Mouse (Mus musculus) cerebellum, postnatal 4 days (tissue): ENCODE measurements at regions not wholly inside any gene's neighbourhood (a gene's known extent, or its start where the extent isn't known, plus 50 kb on each side); places are given as distances from the start of the nearest gene placed in this dataset.

Experiments
- DNase-seq, 2 experiments: peaks; one replicate each; pipeline ENCODE4 v3.0.0; 2022; ENCODE audit warnings: low spot score in 2 of 2, mixed read lengths in 1 of 2

DNA sequence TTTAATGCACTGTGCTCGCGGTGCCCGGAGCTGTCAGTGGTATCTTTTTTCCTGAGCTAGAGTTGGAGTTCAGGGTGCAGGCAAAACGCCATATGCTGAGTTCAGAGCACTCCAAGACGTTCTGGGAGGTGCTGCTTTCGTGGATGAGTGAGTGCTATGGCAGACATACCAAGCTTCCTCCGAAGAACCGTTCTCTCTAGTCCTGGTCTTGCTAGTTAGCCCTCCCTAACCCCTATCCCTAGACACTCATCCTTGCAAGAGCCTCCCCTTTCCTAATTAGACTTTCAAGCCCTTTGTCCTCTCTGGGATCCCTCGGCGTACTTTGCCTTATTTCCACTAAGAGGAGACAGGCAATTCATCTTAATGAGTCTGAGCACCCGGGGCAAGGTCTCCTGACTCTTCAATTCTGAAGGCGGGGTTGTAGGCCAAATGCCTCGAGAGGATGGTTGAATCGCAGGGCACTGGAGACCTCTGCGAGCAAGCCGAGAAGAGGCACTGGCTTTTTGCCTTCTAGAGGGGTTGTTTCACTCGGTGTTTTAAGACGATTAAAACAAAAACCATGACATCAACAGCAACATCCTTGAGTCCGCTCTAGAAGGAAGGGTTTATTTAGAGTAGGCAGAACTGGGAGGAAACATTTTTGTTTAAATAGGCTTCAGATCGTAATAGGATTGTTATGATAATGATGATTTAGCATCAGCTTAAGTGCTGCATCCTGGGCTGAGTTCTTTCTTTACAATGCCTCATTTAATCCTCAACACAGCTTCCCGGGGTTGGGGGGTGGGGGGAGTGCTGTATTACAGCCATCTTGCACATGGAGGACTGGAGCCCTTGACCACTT lies 243.6 kb downstream of the Ndfip2 start:
- DNase-seq, result no peak

DNA sequence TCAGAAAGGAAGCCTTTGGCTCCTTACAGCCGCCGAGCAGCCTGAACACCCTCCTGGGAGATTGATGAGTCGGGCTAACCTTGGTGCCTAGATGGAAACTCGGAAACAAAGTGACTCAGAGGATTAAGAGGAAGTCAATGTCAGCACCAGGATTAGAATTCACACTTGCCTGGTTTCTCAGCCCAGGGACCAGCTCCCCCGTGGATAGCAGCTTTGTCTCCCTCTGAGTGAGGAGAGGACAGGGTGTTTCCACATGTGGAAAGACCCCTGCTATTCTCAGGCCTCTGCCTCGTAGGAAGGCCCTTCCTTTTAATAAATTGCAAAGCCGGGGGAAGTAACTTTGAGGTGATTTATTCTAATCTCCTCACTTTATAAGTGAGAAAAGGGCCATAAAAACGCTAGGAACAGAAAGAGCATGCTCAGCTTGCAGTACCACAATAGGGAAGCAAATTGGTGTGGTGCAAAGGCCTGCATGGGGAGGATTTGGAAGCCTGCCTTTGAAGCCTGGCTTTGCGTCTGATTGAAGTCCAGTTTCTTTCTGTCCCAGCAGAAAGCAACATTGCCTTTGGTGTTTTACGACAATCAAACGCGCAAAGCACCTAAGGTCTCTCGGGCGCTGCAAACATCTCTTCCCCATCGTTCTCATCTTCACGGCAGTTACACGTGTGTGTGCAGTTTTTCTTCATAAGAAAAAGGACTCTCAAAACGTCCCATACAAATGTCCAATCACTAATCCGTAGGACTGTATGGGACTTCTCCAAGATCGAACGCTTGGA lies 242.8 kb downstream of the Ndfip2 start:
- peak in 1 of 2 experiments; percentile 21 for DNase-seq

- DNase-seq, result peak in 1 of 2 experiments; percentile 34
Measured at GRCm38 (mm10) chr14:105499319-105499895, 241.0 kb downstream of the Ndfip2 start.

DNA sequence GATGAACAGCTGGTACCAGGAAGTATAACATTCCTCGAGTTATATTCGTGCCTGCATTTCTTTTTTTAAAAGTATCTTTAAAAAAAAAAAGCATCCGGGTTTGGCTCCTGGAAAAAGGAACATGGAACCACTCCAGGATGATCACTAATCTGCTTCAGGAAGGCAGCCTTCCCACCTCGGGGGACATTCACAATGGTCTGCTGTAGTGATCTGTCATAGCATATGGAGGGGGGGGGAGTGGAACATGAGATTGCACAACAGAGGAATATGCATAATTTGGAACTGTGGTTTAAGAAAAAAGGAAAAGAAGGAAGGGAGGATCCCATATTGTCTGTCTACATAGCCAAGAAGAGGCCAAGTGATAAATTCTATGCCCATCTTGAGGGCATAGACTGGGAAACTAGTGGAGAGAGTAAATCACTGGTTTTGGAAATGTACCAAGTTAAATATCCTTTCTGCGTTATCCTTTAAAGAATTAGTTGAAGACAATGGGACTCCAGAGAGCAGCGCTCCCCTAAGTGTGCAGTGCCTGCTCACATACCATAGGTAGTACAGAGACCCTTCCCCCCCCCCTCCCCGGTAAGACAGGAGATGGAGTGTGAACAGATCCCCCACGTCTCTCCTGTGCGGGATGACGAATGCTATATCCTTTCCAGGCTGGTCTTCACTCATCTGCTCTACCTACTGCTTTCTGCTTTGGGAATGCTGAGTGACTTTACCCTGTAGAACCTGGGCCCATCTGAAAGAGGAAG lies 240.0 kb downstream of the Ndfip2 start:
- no peak for DNase-seq

- DNase-seq, result no peak
Measured at GRCm38 (mm10) chr14:105495161-105495560, 236.8 kb downstream of the Ndfip2 start.

- no peak for DNase-seq
Measured at GRCm38 (mm10) chr14:105494415-105494814, 236.0 kb downstream of the Ndfip2 start.

DNA sequence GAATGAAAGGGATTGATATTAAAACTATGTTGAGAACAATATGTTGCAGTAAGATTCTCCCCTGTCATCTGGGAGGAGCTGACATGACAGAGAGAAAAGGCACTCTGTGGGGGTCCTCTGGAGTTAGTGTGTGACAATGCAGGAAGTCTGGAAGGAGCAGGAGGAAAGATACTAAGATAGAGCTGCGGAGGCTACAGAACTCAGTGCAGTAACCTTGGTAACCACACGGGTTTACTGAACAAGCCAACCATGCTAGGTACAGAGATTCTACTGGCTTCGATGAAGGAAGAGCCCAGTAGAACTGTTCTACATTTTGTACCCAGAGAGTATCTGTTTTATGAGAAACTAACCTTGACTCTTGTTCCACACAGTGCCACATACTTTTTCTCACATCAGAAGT lies 231.8 kb downstream of the Ndfip2 start:
- DNase-seq, result no peak

GRCm38 (mm10) chr14:105483352-105484083 lies 225.1 kb downstream of the Ndfip2 start:
- DNase-seq, result peak in 1 of 2 experiments; percentile 63

DNA sequence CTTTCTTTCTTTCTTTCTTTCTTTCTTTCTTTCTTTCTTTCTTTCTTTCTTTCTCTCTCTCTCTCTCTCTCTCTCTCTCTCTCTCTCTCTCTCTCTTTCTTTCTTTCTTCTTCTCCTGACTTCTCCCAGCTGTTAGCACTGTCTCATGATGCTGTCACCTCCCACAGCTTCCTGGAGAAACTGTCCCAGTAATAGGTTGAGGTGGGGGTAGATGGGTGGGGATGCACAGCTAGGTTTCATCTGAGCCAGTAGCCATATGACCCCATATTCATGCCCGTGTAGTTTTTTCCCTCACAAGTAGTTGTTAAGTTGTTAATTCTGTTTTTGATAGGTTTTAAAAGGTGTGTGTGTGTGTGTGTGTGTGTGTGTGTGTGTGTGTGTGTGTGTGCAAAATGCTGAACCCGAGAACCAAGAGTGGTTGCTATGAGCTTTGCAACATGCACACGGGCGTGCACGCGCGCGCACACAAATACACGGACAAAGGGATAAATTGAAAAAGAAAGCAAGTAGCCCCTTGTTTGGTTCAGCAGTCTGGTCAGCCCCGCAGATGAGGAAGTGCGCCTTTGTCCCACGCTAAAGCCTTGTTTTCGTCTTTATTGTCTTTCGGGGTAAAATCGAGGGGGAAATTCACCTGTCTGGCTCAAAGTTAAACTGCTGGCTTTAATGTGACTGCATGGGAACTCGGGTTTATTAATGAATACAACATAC lies 224.4 kb downstream of the Ndfip2 start:
- DNase-seq, result peak in 1 of 2 experiments; percentile 34

DNA sequence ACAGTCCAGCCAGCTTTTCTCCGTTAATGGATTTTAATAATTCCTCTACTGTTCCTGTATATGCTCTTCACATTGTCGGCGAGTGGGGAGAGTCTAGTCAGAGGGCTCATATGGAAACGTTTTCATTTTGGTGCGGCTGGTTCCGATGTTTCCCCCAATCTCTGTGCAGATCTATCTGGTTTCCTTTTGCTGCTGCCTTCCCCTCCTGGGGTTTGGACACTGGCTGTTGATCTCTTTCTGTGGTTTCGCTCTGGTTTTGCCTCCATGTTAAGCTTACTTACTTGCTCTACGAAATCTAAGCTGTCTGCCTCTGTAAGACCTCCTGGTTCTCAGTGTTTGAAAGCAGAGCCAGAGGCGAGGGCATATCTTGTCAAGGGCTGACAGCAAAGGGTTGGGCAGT lies 221.7 kb downstream of the Ndfip2 start:
- DNase-seq, result no peak

DNA sequence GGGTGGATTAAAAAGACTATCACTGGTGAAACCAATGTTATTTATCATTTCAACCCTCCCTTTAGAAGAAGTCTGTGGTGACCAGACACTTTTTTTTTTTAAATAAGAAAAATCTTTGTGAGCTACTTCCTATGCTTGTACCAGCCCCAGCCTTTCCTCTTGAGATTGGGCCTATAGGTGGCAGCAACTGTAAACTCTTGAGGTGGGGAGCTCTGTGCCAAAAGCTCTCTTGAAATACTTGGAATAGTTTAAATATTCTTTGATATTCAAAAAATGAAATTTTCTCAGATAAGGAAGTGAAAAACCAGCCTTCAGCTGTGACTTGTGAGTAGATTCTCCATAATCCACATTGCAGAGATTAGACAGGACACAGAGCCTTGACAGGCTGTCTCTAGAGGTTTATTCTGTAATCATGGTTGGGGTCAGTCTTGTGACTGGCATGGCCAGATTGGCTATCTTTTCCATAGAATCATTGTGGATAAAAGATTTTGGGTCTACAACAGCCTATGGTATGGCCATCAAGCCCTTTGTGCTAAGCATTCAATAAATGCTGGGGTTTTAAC lies 216.7 kb downstream of the Ndfip2 start:
- DNase-seq, result no peak

DNA sequence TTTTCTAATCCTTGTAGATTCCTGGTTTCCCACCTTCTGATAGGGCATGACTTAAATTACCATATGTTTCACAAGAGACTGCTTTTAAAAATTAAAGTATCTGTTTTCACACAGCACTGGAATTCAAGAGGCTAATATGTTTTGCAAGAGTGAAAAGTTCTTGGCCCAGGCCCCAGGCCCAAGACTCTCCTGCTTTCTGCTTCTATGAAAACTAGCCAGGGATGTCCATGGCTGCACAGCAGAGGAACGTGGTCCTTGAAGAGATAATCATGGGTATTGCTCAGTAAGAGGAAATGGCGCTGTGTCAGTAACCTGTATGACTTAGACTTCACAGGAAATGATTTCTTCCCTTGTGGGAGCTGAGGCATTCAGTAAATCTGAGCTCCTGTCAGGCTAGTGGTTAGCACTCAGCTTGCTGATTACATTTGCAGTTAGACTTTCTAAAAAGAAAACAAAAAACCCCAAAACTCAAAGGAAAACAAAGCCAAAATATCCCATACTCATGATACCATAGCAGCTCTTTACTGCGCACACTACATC lies 190.6 kb downstream of the Ndfip2 start:
- DNase-seq, result no peak

DNA sequence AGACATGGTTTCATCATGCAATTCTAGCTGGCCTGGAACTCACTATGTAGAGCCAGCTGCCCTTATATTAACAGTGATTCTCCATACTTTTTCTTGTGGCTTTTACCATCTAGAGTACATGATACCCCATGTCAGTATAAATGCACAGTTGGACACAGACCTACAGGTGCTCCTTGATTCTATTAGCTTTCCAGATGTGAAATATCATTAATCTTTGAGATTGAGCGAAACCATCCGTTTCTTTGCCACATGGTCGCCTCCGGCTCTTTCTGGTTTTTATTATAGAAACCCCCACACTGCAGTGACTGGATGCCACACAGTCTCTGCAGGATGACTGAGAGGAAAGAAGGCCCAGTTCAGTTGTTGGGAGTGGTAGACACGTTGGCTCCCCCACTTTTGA lies 188.7 kb downstream of the Ndfip2 start:
- no peak for DNase-seq

- no peak for DNase-seq
Measured at GRCm38 (mm10) chr14:105435343-105435742, 177.0 kb downstream of the Ndfip2 start.

GRCm38 (mm10) chr14:105433456-105433855 lies 175.1 kb downstream of the Ndfip2 start:
- no peak for DNase-seq

DNA sequence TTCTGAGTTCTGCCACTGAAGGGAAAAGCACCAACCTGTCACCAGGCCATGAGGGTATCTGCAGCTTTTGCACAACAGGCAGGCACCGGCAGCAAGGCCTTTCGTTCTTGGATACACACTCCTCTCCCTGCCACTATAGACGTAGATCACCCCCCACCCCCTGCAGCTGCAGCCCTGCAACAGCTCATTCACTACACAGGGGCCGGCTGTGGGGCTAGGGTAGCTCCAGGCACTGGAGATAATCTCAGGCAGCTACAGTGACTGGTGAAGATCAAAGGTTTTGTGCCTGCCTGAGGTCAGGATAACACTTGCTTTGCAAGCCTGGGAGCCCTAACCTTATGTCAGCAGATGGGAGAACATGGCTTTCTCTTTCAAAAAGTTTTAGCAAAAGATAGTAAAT lies 174.3 kb downstream of the Ndfip2 start:
- DNase-seq, result no peak

DNA sequence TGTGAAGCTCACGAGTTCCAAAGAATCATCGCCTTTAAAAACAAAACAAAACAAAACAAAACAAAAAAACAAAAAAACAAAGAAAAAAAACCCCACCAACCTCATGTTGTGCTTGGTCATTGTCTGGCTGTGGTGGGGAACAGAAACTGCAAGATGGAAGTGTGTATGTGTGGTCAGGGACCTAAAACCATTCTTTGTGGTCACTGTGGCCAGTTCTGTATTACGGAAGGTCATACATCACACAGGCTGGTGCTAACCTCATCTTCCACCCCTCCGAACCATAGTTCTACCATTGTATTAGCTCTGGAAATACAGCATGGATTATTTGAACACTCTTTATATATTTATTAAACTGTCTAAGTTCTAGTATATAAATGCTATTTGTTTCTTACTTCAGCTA lies 173.2 kb downstream of the Ndfip2 start:
- DNase-seq, result no peak

- no peak for DNase-seq
Measured at GRCm38 (mm10) chr14:105429664-105430257, 171.4 kb downstream of the Ndfip2 start.

DNA sequence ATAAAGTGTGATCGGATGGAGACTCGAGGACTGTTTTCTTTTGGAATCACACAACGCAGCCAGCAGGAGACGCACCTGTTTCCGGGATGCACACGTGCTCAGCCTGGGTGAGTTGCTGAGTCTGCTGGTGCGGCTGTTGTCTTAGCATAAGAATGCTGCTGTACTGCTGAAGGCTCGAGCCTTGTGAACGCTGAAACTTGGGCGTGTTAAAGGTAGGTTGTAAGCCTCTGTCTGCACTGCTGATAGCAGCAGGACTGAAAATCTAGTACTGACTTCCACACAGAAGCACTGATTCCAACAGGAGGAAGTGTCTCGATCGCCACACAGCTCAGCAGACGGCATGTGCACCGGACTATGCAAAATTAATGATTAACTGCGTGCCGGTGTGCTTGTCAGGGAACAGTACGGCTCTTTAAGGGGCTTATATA lies 169.1 kb downstream of the Ndfip2 start:
- peak in 1 of 2 experiments; percentile 1 for DNase-seq
